Mouse (Mus musculus): Measurements from ENCODE around the gene Nceh1. TPM values are rescaled to one million over a fixed set of nuclear protein-coding genes. Genes with fewer than 3 reads are reported as not detected.

The Nceh1 gene
- total and polyA plus RNA-seq, 3 experiments: 8.2 to 9.3 TPM; not detected in 1

DNA sequence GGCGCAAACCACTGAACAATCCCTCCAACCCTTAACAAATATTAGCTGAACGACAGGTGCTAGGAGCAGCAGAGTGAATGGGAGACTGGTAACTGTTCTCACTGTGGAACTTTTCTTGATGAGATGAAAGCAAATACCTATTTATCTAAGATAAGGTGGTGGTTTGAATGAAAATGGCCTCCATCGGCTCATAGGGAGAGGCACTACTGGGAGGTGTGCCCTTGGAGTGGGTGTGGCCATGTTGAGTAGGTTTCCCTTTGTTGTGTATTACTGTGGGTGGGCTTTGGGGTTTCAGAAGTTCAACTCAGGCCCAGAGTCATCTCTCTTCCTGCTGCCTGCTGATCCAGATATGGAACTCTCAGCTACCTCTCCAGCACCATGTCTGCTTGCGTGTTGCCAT lies 8.1 kb downstream of the Nceh1 start:
- Histone ChIP-seq H3K9ac (ENCODE audit: control insufficient read depth, low read depth, low read length, poor library complexity, severe bottlenecking) (no peak overlapping the region), H3K27me3 (ENCODE audit: control insufficient read depth in 1 of 2, insufficient read depth in 2 of 2, low read length in 2 of 2) (no peaks in the 10 kb centered on the region), H3K4me1 (ENCODE audit: control insufficient read depth in 1 of 2, insufficient read depth in 2 of 2, low read length in 2 of 2) (peaks cover 7 to 31% of the 10 kb centered on the region in 2 experiments), H3K36me3 (ENCODE audit: control insufficient read depth in 1 of 2, insufficient read depth in 2 of 2, low read length in 2 of 2) (peaks cover 0 to 21% of the 10 kb centered on the region in 2 experiments; a peak in 2 of 4 replicates), H3K9me3 (replicated peaks; ENCODE audit: insufficient read depth, low read length) (no peaks in the 10 kb centered on the region), H3K79me2 (ENCODE audit: control insufficient read depth, insufficient read depth, low read length, poor library complexity) (no peaks in the 10 kb centered on the region), H3K27ac (ENCODE audit: control insufficient read depth, low read depth, low read length) (no peak overlapping the region), H3K4me3 (ENCODE audit: control insufficient read depth in 1 of 2, insufficient read depth in 1 of 2, low read depth in 2 of 2, low read length in 2 of 2) (no peak overlapping the region)
- TF ChIP-seq CHD2 (IDR thresholded peaks at IDR 0.05; ENCODE audit: low read length) (no peak), EP300 (IDR thresholded peaks at IDR 0.05; ENCODE audit: low read depth in 1 of 2, low read length in 2 of 2) (no peak), MAFK (IDR thresholded peaks at IDR 0.05; ENCODE audit: borderline replicate concordance, low read depth, low read length) (no peak), MXI1 (IDR thresholded peaks at IDR 0.05; ENCODE audit: low read depth, low read length) (no peak), MAZ (IDR thresholded peaks at IDR 0.05; ENCODE audit: low read depth, low read length) (no peak), MYB (IDR thresholded peaks at IDR 0.05; ENCODE audit: low read depth, low read length) (no peak), GABPA (IDR thresholded peaks at IDR 0.05; ENCODE audit: low read depth, low read length) (no peak), MEF2A (IDR thresholded peaks at IDR 0.05; ENCODE audit: extremely low read depth, insufficient replicate concordance, low read depth, low read length, poor library complexity, severe bottlenecking) (no peak), SMC3 (IDR thresholded peaks at IDR 0.05; ENCODE audit: low read depth, low read length) (no peak), ZC3H11A (IDR thresholded peaks at IDR 0.05; ENCODE audit: low read depth, low read length) (no peak), ZNF384 (IDR thresholded peaks at IDR 0.05; ENCODE audit: low read depth, low read length) (no peak)
- no peak for DNase-seq (ENCODE audit: low read depth, low spot score)

DNA sequence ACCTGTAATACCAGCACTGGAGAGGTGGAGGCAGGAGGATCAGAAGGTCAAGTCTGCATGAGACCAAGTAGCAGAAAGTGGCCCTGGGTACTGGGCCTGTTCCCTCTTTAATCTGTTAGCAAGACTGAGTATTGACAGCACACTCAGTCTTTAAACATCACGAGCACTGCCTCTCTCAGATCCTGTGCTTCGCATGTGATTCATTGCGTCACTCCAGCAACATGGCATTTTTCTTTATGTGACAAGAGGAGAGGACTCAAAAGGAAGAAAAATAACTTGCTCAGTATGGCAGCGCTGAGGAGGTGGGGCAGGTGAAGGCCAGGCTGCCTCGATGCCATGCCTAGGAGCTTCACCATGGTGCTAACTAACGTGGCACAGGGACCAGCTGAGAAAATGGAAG lies 9.1 kb downstream of the Nceh1 start:
- peaks cover 7 to 31% of the 10 kb centered on the region in 2 experiments for H3K4me1 ChIP-seq (ENCODE audit: control insufficient read depth in 1 of 2, insufficient read depth in 2 of 2, low read length in 2 of 2)
- no peak overlapping the region for H3K27ac ChIP-seq (ENCODE audit: control insufficient read depth, low read depth, low read length)

GRCm38 (mm10) chr3:27193844-27194317 lies 11.1 kb downstream of the Nceh1 start:
- H3K9ac ChIP-seq (ENCODE audit: control insufficient read depth, low read depth, low read length, poor library complexity, severe bottlenecking): peak overlapping the region; percentile 2; the same call in 1 of the 2 replicates
- peaks cover 7 to 31% of the 10 kb centered on the region in 2 experiments for H3K4me1 ChIP-seq (ENCODE audit: control insufficient read depth in 1 of 2, insufficient read depth in 2 of 2, low read length in 2 of 2)
- peaks cover 0 to 21% of the 10 kb centered on the region in 2 experiments; a peak in 2 of 4 replicates for H3K36me3 ChIP-seq (ENCODE audit: control insufficient read depth in 1 of 2, insufficient read depth in 2 of 2, low read length in 2 of 2)
- peak overlapping the region in 1 of 2 experiments; percentile 16; a peak in 1 of 4 replicates for H3K4me3 ChIP-seq (ENCODE audit: control insufficient read depth in 1 of 2, insufficient read depth in 1 of 2, low read depth in 2 of 2, low read length in 2 of 2)
- H3K27me3 ChIP-seq (ENCODE audit: control insufficient read depth in 1 of 2, insufficient read depth in 2 of 2, low read length in 2 of 2): no peaks in the 10 kb centered on the region
- no peaks in the 10 kb centered on the region for H3K9me3 ChIP-seq (replicated peaks; ENCODE audit: insufficient read depth, low read length)
- H3K27ac ChIP-seq (ENCODE audit: control insufficient read depth, low read depth, low read length): peak overlapping the region; percentile 70
- no peaks in the 10 kb centered on the region for H3K79me2 ChIP-seq (ENCODE audit: control insufficient read depth, insufficient read depth, low read length, poor library complexity)
- peak; percentile 85 for DNase-seq (ENCODE audit: low read depth, low spot score)
- TF ChIP-seq KAT2A (conservative IDR thresholded peaks at IDR 0.05; ENCODE audit: low read depth, low read length) (no peak), ZC3H11A (IDR thresholded peaks at IDR 0.05; ENCODE audit: low read depth, low read length) (no peak), ELF1 (IDR thresholded peaks at IDR 0.05; ENCODE audit: low read depth, low read length) (no peak), MAFK (IDR thresholded peaks at IDR 0.05; ENCODE audit: borderline replicate concordance, low read depth, low read length) (no peak), MYB (IDR thresholded peaks at IDR 0.05; ENCODE audit: low read depth, low read length) (peak; percentile 73), ZKSCAN1 (IDR thresholded peaks at IDR 0.05; ENCODE audit: low read depth, low read length) (peak; percentile 38; the same call in 1 of the 2 replicates), MAZ (IDR thresholded peaks at IDR 0.05; ENCODE audit: low read depth, low read length) (no peak), SMC3 (IDR thresholded peaks at IDR 0.05; ENCODE audit: low read depth, low read length) (no peak), MAX (IDR thresholded peaks at IDR 0.05; ENCODE audit: low read length) (peak; percentile 72), TAL1 (IDR thresholded peaks at IDR 0.05; ENCODE audit: low read length) (peak; percentile 94), BHLHE40 (IDR thresholded peaks at IDR 0.05; ENCODE audit: borderline replicate concordance, low read depth, low read length) (peak; percentile 98), CTCF (IDR thresholded peaks at IDR 0.05 in 2 of 3, conservative IDR thresholded peaks at IDR 0.05 in 1 of 3; ENCODE audit: control insufficient read depth in 1 of 3, insufficient read depth in 1 of 3, low read depth in 2 of 3, low read length in 3 of 3, poor library complexity in 1 of 3, severe bottlenecking in 1 of 3) (no peak), MEF2A (IDR thresholded peaks at IDR 0.05; ENCODE audit: extremely low read depth, insufficient replicate concordance, low read depth, low read length, poor library complexity, severe bottlenecking) (no peak), POLR2AphosphoS5 (IDR thresholded peaks at IDR 0.05; ENCODE audit: borderline replicate concordance, low read depth, low read length) (no peak), ZMIZ1 (IDR thresholded peaks at IDR 0.05; ENCODE audit: low read depth, low read length) (no peak), ZNF384 (IDR thresholded peaks at IDR 0.05; ENCODE audit: low read depth, low read length) (peak; percentile 95), CHD1 (IDR thresholded peaks at IDR 0.05; ENCODE audit: low read depth, low read length) (no peak), UBTF (IDR thresholded peaks at IDR 0.05; ENCODE audit: borderline replicate concordance, insufficient read depth, low read depth, low read length) (no peak), TCF12 (IDR thresholded peaks at IDR 0.05; ENCODE audit: low read depth, low read length) (peak; percentile 80)

More for the DNA sequence above, 9.1 kb downstream of the Nceh1 start:
- Histone ChIP-seq H3K36me3 (ENCODE audit: control insufficient read depth in 1 of 2, insufficient read depth in 2 of 2, low read length in 2 of 2) (peaks cover 0 to 21% of the 10 kb centered on the region in 2 experiments; a peak in 2 of 4 replicates), H3K9ac (ENCODE audit: control insufficient read depth, low read depth, low read length, poor library complexity, severe bottlenecking) (no peak overlapping the region), H3K79me2 (ENCODE audit: control insufficient read depth, insufficient read depth, low read length, poor library complexity) (no peaks in the 10 kb centered on the region), H3K9me3 (replicated peaks; ENCODE audit: insufficient read depth, low read length) (no peaks in the 10 kb centered on the region), H3K4me3 (ENCODE audit: control insufficient read depth in 1 of 2, insufficient read depth in 1 of 2, low read depth in 2 of 2, low read length in 2 of 2) (no peak overlapping the region), H3K27me3 (ENCODE audit: control insufficient read depth in 1 of 2, insufficient read depth in 2 of 2, low read length in 2 of 2) (no peaks in the 10 kb centered on the region)
- no peak for DNase-seq (ENCODE audit: low read depth, low spot score)
- TF ChIP-seq TAL1 (IDR thresholded peaks at IDR 0.05; ENCODE audit: low read length) (no peak), E2F4 (IDR thresholded peaks at IDR 0.05; ENCODE audit: borderline replicate concordance, low read depth, low read length) (no peak)

Measured in MEL (cell line).